Mouse (Mus musculus): ENCODE measurements at regions not wholly inside any gene's neighbourhood (a gene's known extent, or its start where the extent isn't known, plus 50 kb on each side); places are given as distances from the start of the nearest gene placed in this dataset.

DNA sequence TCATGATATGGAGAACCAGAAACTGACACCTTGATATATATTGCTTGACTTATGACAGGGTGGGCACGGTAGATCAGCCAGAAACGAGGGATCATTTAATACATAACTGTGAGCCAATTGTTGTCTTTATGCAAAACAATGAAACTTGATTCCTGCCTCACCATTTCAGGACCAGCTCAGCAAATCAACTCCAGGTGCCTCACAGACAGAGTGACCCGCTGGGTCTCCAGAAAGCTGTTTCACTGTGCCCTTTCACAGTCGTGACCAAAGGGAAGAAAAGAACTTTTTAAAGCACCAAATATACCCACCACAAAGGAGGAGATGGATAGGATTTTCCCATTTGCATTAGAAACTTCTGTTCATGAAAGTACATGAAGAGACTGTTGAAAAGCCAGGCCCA lies 443.0 kb upstream of the Mki67 start:
- DNase-seq (ENCODE audit: low read depth in 2 of 2, low spot score in 2 of 2), result no peak

DNA sequence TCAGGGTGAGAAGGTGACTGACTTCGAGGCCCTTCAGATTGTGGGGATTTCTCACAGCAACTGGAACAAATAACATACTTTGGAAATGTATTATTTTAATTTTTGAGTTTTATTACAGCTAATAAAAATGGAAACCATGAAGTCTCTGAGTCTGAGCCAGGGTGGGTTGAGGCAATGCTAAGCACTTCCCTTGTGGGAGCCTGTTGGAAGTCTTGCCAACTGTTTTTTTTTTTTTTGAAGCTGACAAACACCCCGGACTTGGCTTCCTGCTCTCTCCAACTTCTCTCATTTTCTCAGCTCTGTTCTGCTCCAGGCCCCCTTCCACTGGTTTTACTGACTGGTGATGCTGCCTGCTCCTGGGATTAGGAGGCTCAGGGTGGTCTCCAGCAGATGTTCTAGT lies 445.4 kb upstream of the Mki67 start:
- no peak for DNase-seq (ENCODE audit: low read depth in 2 of 2, low spot score in 2 of 2)

DNA sequence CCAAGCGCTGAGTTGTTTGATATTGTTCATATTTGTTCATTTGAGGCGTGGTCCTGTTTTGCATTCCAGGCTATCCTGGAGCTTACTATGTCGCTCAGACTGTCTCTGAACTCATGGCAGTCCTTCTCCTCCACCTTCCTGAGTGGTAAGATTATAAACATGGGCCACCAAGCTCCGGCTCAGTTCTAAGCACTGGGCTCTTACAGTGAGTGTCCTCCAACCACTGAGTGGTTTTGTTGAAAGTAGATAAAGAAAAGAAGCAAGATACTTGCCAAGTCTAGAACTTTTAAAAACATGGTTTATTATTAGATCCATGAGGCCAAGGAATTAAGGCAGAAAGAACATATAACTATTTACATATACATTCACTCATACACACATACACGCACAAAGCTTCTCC lies 448.7 kb upstream of the Mki67 start:
- no peak for DNase-seq (ENCODE audit: low read depth in 2 of 2, low spot score in 2 of 2)

DNA sequence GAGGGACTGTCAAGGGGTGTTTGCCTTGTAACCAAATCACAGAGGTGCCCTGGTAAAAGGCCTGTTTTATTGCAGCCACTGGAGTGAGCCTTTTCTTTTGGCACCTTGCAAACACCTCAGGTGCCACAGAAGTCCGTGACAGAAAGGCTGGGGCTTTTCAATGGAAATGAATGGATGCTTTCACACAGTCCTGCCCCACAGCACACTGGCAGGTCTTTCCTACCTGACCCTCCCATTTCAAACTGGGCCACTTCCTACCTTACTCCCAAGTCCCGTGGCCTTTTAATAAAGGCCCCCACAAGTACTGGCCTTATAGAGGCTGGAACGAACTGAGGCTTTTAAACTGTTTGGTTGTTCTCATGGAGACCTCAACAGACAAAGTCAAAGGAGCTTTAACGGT lies 453.1 kb upstream of the Mki67 start:
- no peak for DNase-seq (ENCODE audit: low read depth in 2 of 2, low spot score in 2 of 2)

DNA sequence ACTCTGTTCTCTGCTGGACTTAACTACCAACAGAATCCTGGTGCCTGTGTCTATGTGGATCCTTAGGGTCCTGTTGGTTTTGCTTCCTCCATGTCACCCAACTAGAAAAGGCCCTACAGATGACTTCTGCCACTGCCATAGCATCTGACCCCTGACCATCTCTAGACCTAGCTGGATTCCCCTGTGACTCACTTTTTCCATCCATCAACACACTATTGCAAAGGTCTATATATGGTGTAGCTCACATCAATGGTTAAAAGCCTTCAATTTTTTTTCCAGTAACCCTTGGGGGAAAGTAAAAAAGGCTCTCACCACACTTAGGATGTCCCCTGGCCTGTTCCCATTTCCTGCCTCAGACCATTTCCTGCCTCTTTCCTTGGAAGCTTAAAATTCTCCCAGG lies 460.2 kb upstream of the Mki67 start:
- no peak for DNase-seq (ENCODE audit: low read depth in 2 of 2, low spot score in 2 of 2)

DNA sequence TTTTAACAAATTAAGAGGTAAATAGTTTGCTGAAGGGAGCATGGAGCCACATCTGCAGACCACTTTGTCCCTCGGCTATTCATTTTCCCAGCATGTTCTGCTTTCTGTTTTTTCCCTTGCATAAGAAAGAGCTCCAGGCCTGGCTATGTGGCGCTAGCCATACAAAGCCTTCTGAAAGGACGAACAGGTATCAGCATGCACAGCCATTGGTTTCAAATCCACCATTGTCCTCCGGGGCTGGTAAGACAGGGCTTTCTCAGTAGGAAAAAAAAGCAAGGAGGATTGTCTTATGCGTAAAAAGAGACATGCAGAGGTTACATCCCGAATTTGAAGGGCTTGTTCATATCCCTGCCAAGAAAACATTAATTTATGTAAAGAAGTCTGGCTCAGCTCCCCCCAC lies 464.8 kb upstream of the Mki67 start:
- DNase-seq (ENCODE audit: low read depth in 2 of 2, low spot score in 2 of 2), result no peak

DNA sequence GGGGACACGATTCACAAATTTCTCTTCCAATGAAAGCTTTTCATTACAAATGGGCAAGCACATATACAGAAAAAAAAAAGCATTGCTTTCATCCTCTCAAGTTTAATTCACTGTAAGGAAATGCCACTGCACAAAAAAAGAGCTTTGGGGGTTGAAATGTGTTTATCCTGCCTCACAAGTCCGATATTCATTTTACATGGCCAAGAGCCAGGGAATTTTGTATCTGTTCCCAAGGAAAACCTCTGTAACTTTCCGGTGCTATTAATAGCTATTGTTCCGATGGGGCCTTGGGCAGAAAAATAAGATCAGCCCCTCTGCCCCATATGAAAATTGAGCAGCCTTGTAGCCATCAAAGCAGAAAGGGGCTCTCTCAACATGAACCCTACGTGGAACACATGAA lies 465.9 kb upstream of the Mki67 start:
- DNase-seq (ENCODE audit: low read depth in 2 of 2, low spot score in 2 of 2), result no peak

DNA sequence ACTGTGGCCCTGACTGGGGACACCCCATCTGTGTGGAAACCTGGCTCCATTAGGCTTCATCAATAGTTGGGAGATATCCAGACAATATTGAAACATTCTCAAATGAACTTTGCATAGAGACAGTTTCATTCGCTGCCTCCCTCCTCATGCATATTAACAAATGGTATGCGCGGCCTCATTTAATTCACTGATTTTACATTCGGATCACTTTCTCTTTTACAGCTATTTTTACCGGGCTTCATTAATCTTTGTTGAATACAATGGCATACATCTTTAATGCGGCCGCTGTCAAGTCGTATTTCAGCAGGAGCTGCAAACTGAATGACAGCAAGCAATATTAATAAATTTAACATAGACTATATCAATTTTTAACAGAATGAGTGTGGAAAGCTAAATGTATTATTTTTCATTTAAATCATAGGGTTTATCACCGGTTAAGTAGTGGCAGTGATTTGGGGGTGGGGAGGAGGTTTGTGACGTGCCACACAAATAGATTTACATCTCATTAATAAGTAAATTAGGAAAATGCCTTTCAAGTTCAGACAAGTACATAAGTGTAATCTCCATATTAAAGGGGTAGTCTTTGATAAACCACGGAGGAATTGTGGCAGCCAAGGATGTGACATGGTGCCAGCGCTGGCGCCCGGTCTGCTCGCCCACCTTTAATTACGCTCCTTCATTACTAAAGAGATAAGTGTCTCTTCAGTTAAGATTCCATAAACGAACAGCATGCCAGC lies 480.4 kb upstream of the Mki67 start:
- DNase-seq (ENCODE audit: low read depth in 2 of 2, low spot score in 2 of 2), result no peak

DNA sequence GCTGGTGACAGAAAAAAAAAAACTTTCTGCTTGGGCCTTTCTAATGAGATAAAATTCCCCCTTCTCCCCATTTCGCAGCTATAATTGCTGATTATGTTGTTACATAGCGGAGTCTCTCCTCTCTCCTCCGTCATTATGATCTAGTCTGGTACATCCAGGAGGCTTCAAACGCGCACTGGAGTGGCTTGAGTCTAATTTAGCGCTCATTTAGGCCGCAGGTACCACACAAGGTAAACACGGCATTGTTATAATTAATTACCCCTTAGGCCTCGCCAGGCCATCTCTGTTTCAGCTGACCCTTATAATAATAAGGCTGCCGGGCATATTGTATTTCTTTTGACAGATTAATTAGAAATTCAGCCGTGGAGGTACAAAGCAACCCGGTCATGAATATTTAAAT lies 492.7 kb upstream of the Mki67 start:
- DNase-seq (ENCODE audit: low read depth in 2 of 2, low spot score in 2 of 2), result no peak

DNA sequence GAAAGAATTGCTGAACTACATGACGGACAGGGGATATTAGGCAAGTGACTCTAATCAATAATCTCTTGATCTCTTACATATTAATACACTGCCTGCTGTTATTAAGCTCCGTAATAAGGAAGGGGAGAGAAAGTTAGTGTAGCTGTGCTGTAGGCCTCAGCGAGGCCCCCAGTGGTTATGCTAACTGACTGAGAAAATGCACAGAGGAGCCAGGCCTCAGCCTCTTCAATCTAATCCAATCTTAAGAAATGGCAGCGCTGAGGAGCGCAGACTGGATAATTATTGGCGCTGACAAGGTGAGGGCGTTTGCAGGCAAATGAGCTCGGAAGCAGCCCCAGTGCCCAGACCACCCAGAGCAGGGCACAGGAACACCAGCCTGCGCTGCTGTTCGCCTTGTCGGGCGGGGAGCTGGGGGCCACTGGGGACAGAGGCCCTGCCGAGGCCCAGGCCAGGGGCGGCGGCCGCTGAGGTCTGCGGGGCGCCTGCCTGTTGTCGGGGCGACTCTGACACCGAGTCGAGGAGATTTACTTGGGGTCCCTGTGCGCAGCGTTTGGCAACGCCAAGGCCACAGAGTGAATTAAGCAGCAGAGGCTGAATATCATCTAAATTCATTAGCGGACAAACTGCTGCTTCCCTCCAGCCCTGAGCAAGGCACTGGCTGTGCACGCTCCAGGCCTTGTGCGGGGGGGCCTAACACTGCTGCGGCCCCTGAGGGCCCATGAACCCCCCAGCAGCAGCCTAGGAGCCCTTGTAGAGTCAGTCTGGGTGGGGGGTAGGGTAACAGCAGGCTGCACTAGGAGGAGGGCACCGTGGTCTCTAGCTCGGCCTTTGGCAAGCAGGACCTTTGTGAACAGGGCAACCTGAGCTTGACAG lies 493.4 kb upstream of the Mki67 start:
- no peak for DNase-seq (ENCODE audit: low read depth in 2 of 2, low spot score in 2 of 2)

DNA sequence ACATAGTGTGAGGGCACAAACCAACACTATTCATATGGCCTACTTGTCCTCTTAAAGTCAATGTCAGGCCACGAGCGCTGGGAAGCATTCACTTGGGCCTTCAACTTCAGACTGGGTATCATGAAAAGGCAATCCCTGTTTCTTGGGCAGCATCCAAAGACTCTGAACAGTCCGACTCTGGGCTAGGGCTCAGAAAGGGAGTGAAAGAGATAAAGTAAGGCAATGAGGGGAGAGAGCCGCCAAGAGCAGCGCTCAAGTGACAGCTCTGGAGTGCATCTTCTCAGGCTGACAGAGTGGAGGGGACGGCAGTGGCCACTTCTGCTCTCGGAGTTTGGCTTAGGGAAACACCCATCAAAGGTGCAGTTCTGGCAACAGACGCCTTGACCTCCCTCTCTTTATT lies 496.3 kb upstream of the Mki67 start:
- DNase-seq (ENCODE audit: low read depth in 2 of 2, low spot score in 2 of 2), result no peak

DNA sequence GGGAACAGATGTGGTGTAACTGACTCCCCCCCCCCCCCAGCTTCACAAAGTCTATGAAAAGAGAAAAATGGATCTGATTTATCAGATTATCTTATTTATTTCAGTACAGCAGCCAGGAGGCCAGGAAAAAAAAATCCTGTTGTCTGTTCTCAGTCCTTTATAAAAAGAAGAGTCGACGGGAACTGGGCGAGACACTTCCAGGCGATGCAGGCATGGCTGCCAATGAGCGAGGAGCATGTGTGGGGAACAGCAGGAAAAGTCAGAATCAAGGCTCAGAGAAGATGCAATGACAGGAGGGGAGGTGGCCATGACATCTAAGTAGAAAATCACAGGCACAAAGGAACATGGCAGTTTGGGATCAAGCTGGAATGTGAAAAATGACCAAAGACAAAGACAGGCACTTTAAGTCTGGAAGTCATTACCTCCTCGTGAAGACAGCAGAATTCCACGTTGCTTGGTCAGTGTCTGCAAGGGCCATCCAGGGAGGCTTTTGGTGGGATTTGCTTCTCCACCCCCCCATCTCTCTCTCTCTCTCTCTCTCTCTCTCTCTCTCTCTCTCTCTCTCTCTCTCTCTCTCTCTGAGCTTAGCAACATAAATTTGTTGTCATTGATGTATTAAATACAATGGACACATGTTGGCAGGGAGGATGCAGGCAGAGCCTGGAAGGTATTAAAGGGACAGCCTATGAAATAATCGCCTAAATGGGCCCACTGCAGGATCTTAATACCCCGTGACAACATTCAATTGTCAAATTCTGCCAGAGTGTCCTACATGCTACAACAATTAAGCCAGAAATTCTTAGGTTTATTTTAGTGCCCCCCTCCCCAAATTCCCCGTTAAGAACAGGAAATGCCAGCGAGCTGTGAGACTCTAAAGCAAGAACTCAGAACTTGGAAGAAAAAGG lies 497.1 kb upstream of the Mki67 start:
- DNase-seq (ENCODE audit: low read depth in 2 of 2, low spot score in 2 of 2), result no peak

DNA sequence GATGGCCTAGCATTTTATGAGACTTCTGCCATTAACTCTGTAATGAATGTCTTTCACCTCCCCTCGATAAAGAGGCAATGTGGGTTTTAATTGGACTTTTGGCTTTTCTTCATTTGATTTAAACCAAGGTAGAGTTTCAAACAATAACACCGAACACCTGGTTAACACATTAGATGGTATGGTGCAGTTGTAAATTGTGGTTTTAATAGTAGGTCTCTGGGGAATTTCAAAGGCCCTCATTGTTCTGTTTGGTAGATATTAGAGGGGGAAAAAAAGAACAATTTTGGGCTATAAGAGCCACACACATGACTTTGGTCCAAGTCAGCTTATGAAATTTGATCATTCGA lies 497.8 kb upstream of the Mki67 start:
- no peak for DNase-seq (ENCODE audit: low read depth in 2 of 2, low spot score in 2 of 2)

DNA sequence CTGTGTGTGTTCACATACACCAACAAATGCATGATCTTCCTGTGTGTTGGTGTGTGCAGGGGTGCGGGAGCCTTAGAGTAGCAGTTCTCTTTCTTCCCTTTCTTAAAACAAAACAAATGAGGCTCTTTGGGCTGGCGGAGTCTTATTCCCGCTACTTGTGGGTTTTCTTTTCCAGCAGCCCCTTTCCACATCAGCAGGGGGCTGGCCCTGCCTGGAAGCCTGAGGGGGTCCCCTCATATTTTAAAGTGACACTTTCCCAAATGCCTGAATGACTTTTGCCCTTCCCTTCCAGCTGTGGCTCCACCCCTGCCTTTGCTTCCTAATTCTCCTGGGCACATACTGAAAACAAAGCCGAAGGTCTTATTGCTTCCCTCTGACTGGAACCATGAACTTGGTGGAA lies 498.3 kb upstream of the Mki67 start:
- DNase-seq (ENCODE audit: low read depth in 2 of 2, low spot score in 2 of 2), result no peak

DNA sequence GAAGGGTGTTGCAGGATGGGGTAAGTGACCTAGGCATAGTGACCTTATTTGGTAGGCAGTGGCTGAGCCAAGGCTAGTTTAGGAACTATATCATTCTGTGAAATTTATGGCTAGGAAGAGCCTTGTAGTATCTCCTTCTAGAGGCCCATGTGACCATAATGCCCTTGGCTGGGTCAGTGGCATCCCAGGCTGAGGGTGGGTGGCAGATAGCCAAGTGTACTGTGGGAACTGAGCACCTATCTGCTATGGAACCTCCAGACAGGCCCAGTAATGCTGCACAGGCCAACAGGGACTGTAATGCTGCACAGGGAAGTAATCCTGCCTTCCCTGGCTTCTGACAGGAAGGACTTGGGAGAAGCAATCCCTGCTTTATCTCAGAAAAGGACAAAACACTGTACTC lies 500.6 kb upstream of the Mki67 start:
- DNase-seq (ENCODE audit: low read depth in 2 of 2, low spot score in 2 of 2), result no peak

DNA sequence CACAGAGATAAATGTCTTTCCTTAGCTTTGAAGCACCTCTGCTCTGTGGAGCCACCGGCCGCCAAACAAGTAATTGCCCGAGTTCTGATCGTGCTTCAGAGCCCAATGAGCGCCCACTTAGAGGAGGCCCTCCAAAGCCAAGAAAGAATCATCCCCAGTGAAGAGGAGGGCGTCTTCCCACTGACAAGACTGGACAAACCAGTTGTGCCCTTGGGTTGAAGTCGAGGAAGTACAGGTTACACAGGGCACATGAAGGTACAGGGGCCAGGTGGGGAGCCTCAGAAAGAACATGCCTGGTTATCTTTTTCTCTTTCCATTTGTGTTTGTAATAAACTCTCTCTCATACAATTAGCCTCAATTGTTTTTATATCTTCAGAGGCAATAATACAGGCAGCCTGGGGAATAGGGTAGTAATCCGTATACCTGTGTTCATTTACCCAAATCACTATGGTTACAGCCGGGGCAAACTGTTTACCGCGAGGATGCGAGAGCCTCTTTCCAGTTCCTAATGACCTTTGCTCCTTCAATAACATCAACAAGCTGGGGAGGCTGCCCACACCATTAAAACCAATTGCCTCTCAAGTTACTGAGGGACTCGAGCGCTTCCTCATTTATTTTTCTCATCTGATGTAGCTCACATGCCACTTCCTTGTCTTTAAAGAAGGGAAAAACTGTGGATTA lies 503.5 kb upstream of the Mki67 start:
- no peak for DNase-seq (ENCODE audit: low read depth in 2 of 2, low spot score in 2 of 2)

DNA sequence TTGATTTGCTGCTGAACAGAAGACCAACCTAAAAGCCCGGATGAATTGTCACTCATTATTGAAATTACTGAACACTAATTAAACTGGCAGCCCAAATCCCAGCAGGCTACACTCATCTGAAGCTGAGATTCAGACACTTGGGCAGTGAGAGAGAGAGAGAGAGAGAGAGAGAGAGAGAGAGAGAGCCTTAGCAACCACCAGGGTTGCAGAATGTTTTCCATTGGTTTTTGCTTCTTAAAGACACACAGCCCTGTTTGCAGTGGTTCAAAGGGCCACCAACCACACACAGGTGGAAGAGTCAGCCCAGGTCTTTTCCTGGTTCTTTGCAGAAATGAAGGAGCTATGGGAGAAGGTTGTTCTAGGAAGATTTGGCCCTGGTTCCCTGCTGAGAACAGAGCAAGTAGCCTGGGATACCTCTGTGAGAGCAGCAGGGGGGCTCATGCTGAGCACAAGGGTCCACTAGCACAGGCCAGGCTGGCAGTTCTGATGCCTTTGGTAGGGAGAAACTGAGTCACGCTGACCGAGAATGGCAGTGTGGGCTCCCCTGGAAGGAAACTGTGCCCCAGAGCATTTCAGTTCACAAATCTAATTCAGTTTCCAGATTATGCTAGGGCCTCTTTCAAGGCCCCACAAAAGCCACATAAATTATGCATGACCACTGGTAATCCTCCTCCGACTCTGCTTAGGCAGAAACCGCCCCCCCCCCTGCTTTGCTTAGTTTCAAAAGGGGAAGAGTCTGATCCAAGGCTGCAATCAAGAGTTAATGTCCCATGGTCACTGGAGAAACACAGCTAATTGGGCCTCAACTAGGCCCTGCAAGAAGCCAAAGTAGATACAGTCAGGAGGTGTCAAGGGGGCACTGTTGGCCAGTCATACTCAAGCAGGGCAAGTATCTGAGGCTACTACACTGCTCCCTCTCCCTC lies 504.3 kb upstream of the Mki67 start:
- DNase-seq (ENCODE audit: low read depth in 2 of 2, low spot score in 2 of 2), result no peak

DNA sequence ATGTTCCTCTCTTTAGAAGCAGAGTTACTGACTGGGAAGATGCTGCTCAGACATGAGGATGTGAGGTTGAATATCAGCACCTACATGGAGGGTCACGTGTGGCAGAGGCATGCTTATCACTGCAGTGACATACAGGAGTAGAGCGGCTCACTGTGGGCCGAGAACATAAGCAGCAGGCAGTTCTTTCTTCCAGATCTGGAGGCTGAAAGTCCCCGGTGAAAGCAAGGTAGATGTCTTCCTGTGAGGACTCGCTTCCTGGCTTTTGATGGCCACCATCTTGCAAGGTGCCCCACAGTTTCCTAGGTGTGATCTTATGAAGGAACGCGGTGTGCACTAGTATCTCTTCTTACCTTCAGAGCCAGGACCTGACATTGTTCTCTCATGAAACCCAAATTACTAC lies 505.5 kb upstream of the Mki67 start:
- DNase-seq (ENCODE audit: low read depth in 2 of 2, low spot score in 2 of 2), result no peak

DNA sequence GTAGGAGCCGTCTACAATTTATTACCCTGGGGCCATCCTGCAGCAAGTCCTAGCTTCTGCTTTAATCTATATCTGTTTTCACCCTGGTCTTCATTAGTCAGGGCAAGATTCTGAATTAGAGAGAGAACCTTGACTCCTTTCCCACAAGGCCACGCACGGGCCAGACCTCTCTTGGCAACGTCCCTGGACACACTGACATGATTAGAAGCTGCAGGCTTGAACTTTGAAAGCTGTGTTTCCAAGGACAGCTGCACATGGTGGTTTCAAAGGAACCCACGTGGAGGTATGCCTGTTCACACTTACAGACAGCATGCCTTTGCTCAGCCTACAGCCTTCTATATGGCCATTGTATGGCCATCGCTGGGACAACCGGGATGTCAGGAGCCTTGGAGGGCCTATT lies 509.9 kb upstream of the Mki67 start:
- no peak for DNase-seq (ENCODE audit: low read depth in 2 of 2, low spot score in 2 of 2)

DNA sequence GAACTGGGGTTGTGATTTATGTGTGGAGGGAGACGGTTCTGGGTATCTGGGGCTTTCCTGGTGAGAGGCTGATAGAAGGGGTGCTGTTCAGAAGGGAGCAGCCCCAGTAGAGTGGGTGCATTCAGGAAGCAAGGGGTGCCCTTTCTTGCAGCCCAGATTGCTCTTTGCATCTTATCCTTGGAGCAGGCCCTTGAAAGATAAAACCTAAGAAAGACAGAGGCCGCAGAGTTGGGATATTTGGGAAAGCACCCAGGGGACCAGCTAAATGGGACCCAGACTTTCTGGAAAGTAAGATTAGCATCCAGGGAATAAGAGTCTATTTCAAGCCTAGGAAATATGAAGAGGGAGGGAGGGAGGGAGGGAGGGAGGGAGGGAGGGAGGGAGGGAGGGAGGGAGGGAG lies 512.2 kb upstream of the Mki67 start:
- DNase-seq (ENCODE audit: low read depth in 2 of 2, low spot score in 2 of 2), result no peak
